Mouse (Mus musculus): ENCODE measurements around the gene Pax9.

The Pax9 gene

DNA sequence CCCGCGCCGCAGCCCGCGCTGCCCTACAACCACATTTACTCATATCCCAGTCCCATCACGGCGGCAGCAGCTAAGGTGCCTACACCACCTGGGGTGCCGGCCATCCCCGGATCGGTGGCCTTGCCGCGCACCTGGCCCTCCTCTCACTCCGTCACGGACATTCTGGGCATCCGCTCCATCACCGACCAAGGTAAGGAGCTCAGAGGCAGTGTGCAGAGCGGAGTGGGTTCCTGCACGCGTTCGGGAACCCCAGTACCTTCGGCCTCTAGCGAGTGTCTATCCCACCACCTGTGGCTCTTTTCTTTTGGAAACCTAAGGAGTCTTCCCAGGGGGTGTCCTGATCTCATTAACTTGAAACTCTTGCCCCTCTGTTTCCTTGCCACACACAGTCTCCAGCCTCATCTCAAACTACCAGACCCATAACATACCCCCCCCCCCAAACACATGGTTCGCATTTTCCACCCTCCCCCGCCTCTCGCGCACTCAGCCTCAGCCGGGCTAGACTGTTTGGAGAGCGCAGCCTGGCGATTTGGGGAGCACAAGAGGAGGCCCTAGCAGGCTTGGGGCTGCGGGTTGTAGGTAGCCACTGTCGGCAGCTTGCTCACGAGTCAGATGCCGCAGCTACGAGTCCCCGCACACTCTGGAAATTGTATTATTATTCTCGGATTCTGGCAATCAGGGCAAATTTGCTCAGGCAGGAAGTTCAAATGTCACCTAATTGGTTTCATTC is 5.6 kb downstream of the Pax9 start:
- DNase-seq (ENCODE audit: low spot score): no peak

GRCm38 (mm10) chr12:56697785-56698184 is 6.2 kb downstream of the Pax9 start:
- no peak for DNase-seq (ENCODE audit: low spot score)

DNA sequence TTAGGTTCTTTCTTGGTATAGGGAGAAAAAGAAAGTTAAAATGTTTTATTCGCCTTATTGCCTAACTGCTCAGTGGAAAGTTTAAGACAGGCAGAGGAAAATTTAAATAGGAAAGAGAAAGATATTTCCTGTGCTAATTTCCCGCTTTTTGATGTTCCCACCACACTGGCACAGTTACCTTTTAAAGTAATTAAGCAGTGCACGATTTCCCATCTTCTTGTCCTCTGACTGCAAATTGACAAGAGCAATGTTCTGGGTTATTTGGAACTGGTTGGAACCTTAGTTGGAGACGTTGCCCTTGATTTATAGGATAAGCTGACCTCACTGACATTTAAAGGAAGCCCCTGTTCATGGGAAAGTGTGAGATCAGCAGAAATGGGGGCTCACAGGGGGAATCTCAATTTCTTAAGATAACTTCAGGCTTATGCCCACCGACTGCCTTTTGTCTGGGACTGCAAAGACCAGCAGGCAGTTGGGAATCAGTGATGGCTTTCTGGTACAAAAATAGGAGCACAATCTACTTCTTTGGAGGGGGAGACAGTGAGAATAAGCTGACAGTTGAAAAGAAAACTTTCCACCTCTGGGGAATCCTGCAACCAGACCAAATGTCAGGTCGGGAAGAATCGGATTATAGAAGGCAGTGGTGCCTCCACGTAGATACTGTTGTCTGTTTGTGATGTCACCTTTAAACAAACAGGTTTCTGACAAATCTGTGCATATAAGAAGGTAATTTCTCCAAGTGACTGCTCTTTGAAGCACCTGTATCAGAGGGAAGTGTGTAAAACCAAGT is 6.8 kb downstream of the Pax9 start:
- no peak for DNase-seq (ENCODE audit: low spot score)

GRCm38 (mm10) chr12:56699351-56699750 is 7.8 kb downstream of the Pax9 start:
- no peak for DNase-seq (ENCODE audit: low spot score)

- DNase-seq (ENCODE audit: low spot score): no peak
Observed at GRCm38 (mm10) chr12:56699915-56700900, 8.6 kb downstream of the Pax9 start.

DNA sequence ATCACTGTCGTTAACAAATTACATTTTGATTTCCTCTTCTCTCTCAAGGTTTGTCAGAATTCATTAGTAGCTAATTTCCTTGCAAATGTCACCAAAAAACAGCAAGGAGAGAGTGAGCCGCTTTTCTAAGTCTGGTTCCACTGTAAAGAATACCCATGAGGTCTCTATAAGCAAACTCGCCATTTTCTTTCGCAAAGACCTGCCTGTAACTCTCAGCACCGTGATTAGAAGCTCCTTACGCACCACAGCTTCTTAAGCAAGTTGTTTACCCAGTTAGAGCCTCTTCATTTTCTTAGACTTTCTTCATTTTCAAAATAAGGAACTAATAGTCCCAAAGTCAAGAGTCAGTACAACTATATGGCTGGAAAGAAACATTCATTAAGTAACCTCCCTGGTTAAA is 9.4 kb downstream of the Pax9 start:
- no peak for DNase-seq (ENCODE audit: low spot score)

DNA sequence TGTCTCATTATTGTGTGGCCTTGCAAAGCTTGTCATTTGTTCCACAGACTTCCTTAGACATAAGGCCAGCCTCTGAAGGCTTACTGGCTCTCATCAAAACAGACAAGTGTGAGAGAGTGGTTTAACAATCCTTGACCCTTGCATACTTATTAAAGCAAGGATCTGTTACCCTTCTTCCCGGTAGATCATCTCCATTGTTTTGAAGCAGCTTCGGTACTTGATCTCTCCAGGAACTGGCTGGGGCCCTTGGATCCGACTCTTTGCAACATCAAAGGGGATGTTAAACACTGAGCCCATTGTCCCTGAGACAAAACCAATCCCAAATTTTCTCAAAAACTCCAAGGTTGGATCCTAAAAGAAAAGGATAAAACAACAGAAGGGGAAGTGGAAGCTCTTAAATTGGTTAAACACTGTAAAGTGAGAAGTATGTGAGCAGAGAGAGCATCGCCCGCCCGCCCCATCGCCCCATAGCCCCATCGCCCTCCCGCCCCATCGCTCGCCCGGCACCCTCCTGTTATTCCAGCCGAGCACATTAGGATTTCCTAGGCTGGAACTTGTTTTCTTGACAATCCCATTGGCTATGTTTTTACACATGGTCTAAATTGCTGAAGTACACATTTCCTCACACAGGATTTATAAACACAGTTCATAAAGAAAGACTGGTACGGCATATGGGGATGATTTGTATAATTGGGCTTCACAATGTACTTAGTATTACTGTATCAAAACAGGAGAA is 26.6 kb downstream of the Pax9 start:
- DNase-seq (ENCODE audit: low spot score): no peak

GRCm38 (mm10) chr12:56718707-56719051 is 27.1 kb downstream of the Pax9 start:
- no peak for DNase-seq (ENCODE audit: low spot score)

- DNase-seq (ENCODE audit: low spot score): no peak
Observed at GRCm38 (mm10) chr12:56727631-56728030, 36.1 kb downstream of the Pax9 start.

DNA sequence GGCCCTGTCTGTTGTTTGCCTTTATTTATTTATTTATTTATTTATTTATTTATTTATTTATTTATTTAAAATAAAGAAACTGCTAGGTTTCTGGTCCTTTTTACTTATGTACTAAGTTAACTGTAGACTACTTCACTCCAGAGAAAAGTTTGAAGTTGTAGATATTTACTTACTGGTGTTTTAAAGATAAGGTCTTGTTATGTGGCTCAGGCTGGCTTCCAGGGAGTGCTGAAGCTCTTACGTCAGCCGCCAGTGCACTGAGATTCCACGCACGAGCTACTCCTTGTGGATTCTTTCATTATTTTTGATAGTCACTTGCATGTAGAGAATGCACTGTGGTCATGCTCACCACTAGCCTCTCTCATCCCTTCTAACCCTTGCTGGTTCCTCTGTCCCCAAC is 45.5 kb downstream of the Pax9 start:
- no peak for DNase-seq (ENCODE audit: low spot score)

All from layer of hippocampus, adult 9-10 months (tissue).